Mouse (Mus musculus): ENCODE measurements around the gene Rpl14. TPM values are rescaled to one million over a fixed set of nuclear protein-coding genes. Genes with fewer than 3 reads are reported as not detected.
A peak's percentile ranks its signal among the peaks of the same experiment; 100 is the strongest.

The Rpl14 gene
- total RNA-seq (2014; rRNA removed; ENCODE audit: low replicate concordance): 146 and 156 TPM in 2 replicates
- 355 and 400 TPM in 2 replicates for polyA plus RNA-seq (2015; fragmentation: Nextera tagmentation; extraction: Ambion mirVana)

DNA sequence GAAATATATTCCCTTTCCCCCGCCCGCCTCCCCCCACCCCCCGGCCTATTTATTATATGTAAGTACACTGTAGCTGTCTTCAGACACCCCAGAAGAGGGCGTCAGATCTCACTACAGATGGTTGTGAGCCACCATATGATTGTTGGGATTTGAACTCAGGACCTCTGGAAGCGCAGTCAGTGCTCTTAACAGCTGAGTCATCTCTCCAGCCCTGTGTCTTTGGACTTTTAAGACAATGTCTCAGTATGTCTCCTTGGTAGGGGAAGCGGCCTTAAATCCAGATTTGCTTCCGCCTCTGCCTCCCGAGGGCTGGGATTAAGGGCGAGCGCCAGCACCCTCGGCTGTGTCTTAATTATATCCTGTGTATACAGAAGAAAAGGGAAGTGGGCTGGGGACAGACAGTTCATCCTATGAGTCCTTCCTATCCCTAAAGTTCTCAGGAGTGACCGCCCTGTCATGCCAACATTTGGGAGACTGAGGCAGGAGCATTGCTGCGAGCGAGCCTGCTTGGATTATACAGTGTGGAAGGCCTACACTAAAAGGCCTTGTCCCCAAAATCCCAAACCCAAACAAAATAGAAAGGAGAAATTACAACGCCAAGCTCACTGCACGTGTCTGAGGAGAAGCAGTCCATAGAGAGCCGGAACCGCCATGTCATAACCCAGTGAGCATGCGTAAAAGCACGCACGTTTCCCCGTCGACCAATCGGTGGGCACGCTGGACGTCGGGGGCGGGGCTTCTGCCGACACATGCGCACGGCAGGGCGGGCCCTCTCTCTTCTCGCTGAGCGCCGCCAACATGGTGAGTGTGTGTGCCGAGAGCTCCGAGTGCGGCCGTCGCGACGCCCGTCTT is at the start of gene Rpl14:
Gene Rpl14 (plus strand): TSS at position 704 of the 852 bp plus-strand sequence.
- Histone ChIP-seq H3K4me2 (ENCODE audit: low read depth, low read length) (peak within 1 kb of the TSS; percentile 66), H3K9me3 (replicated peaks; ENCODE audit: control insufficient read depth, low read length) (no peaks in the 10 kb centered on the region), H3K9ac (replicated peaks; ENCODE audit: low read depth, low read length) (peak within 1 kb of the TSS; percentile 67), H3K27ac (ENCODE audit: low read depth) (peak within 1 kb of the TSS; percentile 80), H3K4me1 (ENCODE audit: control insufficient read depth, insufficient read depth) (peaks cover 9% of the 10 kb centered on the region; the same call in 1 of the 2 replicates), H3K36me3 (replicated peaks; ENCODE audit: control insufficient read depth, insufficient read depth, low read length) (peaks cover 33% of the 10 kb centered on the region), H3K27me3 (ENCODE audit: control insufficient read depth, insufficient read depth, low read length) (no peaks in the 10 kb centered on the region), H3K4me3 (ENCODE audit: low read depth, low read length) (peak within 1 kb of the TSS; percentile 80)
- TF ChIP-seq CTCF (IDR thresholded peaks at IDR 0.05; ENCODE audit: low read depth): no peak
- no peak for TF ChIP-seq EP300 (IDR thresholded peaks at IDR 0.05; ENCODE audit: low read depth)
- WGBS: 6% methylated on average over 43 of the region's 43 CpGs
- ATAC-seq (ENCODE audit: insufficient read depth, low read depth): peak; percentile 96
- DNase-seq (ENCODE audit: low spot score): peak; percentile 97

DNA sequence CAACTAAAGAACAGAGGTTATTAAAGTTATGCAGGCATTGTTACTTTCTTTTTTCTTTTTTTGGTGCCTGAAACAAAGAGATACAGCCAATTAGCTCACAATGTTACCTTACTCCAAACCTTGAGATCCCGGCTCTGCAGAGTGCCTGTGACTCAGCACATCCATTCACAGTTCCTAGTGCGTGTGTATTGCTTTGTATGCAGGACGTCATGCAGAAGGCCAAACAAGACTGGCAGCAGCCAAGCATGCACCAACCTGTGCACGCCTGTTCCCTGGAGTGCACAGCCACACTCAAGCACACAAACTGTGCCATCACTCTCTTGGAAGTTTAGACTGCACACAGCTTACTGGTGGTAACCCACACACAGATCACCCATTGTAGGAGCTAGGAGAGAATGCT is 44.0 kb upstream of the Rpl14 start:
- TF ChIP-seq EP300 (IDR thresholded peaks at IDR 0.05; ENCODE audit: low read depth) (no peak), CTCF (IDR thresholded peaks at IDR 0.05; ENCODE audit: low read depth) (no peak)
- H3K4me2 ChIP-seq (ENCODE audit: low read depth, low read length): no peak overlapping the region
- DNase-seq (ENCODE audit: low spot score) (no peak), ATAC-seq (ENCODE audit: insufficient read depth, low read depth) (no peak)
- H3K4me1 ChIP-seq (ENCODE audit: control insufficient read depth, insufficient read depth): no peaks in the 10 kb centered on the region
- H3K9ac ChIP-seq (replicated peaks; ENCODE audit: low read depth, low read length): no peak overlapping the region
- H3K36me3 ChIP-seq (replicated peaks; ENCODE audit: control insufficient read depth, insufficient read depth, low read length): no peaks in the 10 kb centered on the region
- 78% methylated on average over 4 of the region's 4 CpGs for WGBS
- no peaks in the 10 kb centered on the region for H3K9me3 ChIP-seq (replicated peaks; ENCODE audit: control insufficient read depth, low read length)
- no peak overlapping the region for H3K4me3 ChIP-seq (ENCODE audit: low read depth, low read length)
- no peak overlapping the region for H3K27ac ChIP-seq (ENCODE audit: low read depth)
- H3K27me3 ChIP-seq (ENCODE audit: control insufficient read depth, insufficient read depth, low read length): no peaks in the 10 kb centered on the region

DNA sequence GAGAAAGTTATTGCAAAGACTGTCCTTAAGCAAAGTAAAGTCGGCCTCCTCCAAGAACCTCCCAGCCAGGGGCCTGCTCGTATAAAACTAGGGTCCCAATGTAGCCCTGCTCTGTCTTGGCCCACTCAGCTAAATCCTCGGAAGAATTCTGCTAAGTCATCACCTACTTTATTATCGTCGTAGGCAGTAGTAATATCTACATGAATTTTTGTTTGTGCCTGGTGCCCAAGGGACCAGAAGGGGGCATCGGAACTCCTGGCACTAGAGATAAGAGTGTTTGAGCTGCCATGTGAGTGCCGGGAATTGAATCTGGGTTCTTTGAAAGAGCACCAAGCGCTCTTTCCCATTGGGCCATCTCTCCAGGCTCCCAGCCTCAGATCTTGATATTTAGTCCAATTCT is 43.3 kb upstream of the Rpl14 start:
- Histone ChIP-seq H3K4me3 (ENCODE audit: low read depth, low read length) (no peak overlapping the region), H3K9ac (replicated peaks; ENCODE audit: low read depth, low read length) (no peak overlapping the region), H3K9me3 (replicated peaks; ENCODE audit: control insufficient read depth, low read length) (no peaks in the 10 kb centered on the region), H3K27me3 (ENCODE audit: control insufficient read depth, insufficient read depth, low read length) (no peaks in the 10 kb centered on the region), H3K27ac (ENCODE audit: low read depth) (no peak overlapping the region), H3K36me3 (replicated peaks; ENCODE audit: control insufficient read depth, insufficient read depth, low read length) (no peaks in the 10 kb centered on the region), H3K4me1 (ENCODE audit: control insufficient read depth, insufficient read depth) (no peaks in the 10 kb centered on the region), H3K4me2 (ENCODE audit: low read depth, low read length) (no peak overlapping the region)
- no peak for TF ChIP-seq EP300 (IDR thresholded peaks at IDR 0.05; ENCODE audit: low read depth)
- TF ChIP-seq CTCF (IDR thresholded peaks at IDR 0.05; ENCODE audit: low read depth): no peak
- 84% methylated on average over 8 of the region's 8 CpGs for WGBS
- ATAC-seq (ENCODE audit: insufficient read depth, low read depth) (no peak), DNase-seq (ENCODE audit: low spot score) (no peak)

DNA sequence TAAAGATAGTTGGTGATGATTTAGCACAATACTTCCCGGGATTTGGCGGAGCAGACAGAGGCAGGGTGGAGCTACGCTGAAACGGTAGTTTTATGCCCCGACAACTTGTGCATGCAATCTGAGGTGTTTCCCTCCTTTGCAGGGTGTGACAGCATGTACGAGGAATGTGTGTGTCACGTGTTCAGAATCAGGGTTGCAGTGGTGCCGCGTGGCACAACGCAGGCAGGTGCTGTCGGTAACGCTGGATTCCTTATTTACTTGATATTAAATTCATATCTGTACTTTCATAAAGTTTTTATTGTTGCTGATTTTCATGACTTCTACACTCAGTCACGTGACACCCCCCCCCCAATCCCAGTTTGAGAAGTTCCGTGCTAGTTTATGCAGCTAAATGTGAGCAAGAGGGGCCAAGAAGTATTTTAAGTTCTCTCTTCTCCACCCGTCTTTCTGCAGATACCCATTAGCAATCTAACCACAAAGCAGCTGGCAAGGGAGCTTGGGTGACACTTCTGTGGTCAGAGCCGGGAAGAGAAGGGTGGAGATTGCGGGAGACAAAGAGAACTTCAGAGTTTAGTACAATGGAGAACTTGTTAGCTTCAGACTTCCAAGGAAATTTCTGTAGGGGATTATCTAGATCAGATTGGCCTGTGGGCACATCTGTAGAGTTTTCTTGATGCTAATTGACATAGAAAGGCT is 42.3 kb upstream of the Rpl14 start:
- ATAC-seq (ENCODE audit: insufficient read depth, low read depth) (no peak), DNase-seq (ENCODE audit: low spot score) (no peak)
- Histone ChIP-seq H3K9me3 (replicated peaks; ENCODE audit: control insufficient read depth, low read length) (no peaks in the 10 kb centered on the region), H3K27ac (ENCODE audit: low read depth) (no peak overlapping the region), H3K27me3 (ENCODE audit: control insufficient read depth, insufficient read depth, low read length) (no peaks in the 10 kb centered on the region), H3K4me1 (ENCODE audit: control insufficient read depth, insufficient read depth) (no peaks in the 10 kb centered on the region), H3K4me2 (ENCODE audit: low read depth, low read length) (no peak overlapping the region), H3K4me3 (ENCODE audit: low read depth, low read length) (no peak overlapping the region), H3K36me3 (replicated peaks; ENCODE audit: control insufficient read depth, insufficient read depth, low read length) (no peaks in the 10 kb centered on the region), H3K9ac (replicated peaks; ENCODE audit: low read depth, low read length) (no peak overlapping the region)
- WGBS: 79% methylated on average over 17 of the region's 17 CpGs
- TF ChIP-seq EP300 (IDR thresholded peaks at IDR 0.05; ENCODE audit: low read depth): no peak
- no peak for TF ChIP-seq CTCF (IDR thresholded peaks at IDR 0.05; ENCODE audit: low read depth)

DNA sequence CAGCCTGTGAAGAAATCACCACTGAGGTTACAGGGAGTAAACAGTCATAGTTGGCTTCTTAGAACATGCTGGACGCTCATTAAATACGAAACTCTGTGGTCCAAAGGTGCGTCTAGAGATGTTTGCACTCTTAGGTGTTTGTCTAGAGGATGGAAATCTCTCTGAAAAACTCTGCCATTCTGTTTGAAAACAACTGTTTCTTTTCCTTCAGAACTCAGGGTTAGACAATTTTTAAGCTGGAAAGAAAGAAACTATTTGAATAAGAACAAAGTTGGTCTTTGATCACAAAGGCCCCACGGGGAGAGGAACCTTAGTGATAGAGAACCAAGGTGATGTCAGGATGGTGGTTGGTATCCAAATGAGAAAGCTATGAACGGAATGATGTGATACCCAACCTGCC is 40.8 kb upstream of the Rpl14 start:
- no peak overlapping the region for H3K9ac ChIP-seq (replicated peaks; ENCODE audit: low read depth, low read length)
- no peaks in the 10 kb centered on the region for H3K36me3 ChIP-seq (replicated peaks; ENCODE audit: control insufficient read depth, insufficient read depth, low read length)
- no peaks in the 10 kb centered on the region for H3K9me3 ChIP-seq (replicated peaks; ENCODE audit: control insufficient read depth, low read length)
- DNase-seq (ENCODE audit: low spot score) (no peak), ATAC-seq (ENCODE audit: insufficient read depth, low read depth) (no peak)
- no peak overlapping the region for H3K4me3 ChIP-seq (ENCODE audit: low read depth, low read length)
- 87% methylated on average over 5 of the region's 5 CpGs for WGBS
- H3K27ac ChIP-seq (ENCODE audit: low read depth): no peak overlapping the region
- TF ChIP-seq EP300 (IDR thresholded peaks at IDR 0.05; ENCODE audit: low read depth) (no peak), CTCF (IDR thresholded peaks at IDR 0.05; ENCODE audit: low read depth) (no peak)
- no peak overlapping the region for H3K4me2 ChIP-seq (ENCODE audit: low read depth, low read length)
- H3K4me1 ChIP-seq (ENCODE audit: control insufficient read depth, insufficient read depth): no peaks in the 10 kb centered on the region
- no peaks in the 10 kb centered on the region for H3K27me3 ChIP-seq (ENCODE audit: control insufficient read depth, insufficient read depth, low read length)
